In genomic region chr8:46270741-46271140, GRCm38 (mm10) we compare ENCODE assay signal across 21 mouse cellular contexts. TPM values are rescaled to one million over a fixed set of nuclear protein-coding genes. Genes with fewer than 3 reads are reported as not detected.
DNase-seq lines count a peak whose midpoint lies in the region; ATAC-seq and TF ChIP-seq lines count a peak whose summit lies in the region.
"Had no signal": no experiment of that assay in that cellular context is flagged by ENCODE, and none has a peak within 500 bp of the region (broad histone marks: within the 10 kb centered on the region; RNA-seq: fewer than 3 reads in every experiment).

No protein-coding gene starts in this region.

- H3K36me3 ChIP-seq in kidney, embryonic 14.5 days (ENCODE audit: control insufficient read depth, insufficient read depth, low read length): no peaks in the 10 kb centered on the region
- no peaks in the 10 kb centered on the region for H3K36me3 ChIP-seq in heart, embryonic 12.5 days
- no peaks in the 10 kb centered on the region for H3K36me3 ChIP-seq in lung, postnatal 0 days (ENCODE audit: insufficient read depth, low read length)
- H3K36me3 ChIP-seq: limb, embryonic 12.5 days; liver, embryonic 15.5 days; neural tube, embryonic 13.5 days had no signal

- no peak overlapping the region for H3K4me3 ChIP-seq in kidney, embryonic 14.5 days (ENCODE audit: low read length)
- no peak overlapping the region for H3K4me3 ChIP-seq in heart, embryonic 12.5 days
- H3K4me3 ChIP-seq in lung, postnatal 0 days (ENCODE audit: low read depth, low read length): no peak overlapping the region
- H3K4me3 ChIP-seq: left cerebral cortex, adult 2 months; limb, embryonic 12.5 days; liver, embryonic 15.5 days; neural tube, embryonic 13.5 days had no signal

- no peak overlapping the region for H3K9ac ChIP-seq in kidney, embryonic 14.5 days (ENCODE audit: low read depth, low read length)
- H3K9ac ChIP-seq in heart, embryonic 12.5 days: no peak overlapping the region
- H3K9ac ChIP-seq in lung, postnatal 0 days (replicated peaks; ENCODE audit: low read depth): no peak overlapping the region
- H3K9ac ChIP-seq: limb, embryonic 12.5 days; liver, embryonic 15.5 days; neural tube, embryonic 13.5 days had no signal

- intact Hi-C loops in heart, postnatal 36 days (cut with DNase I): no loop called here

- TF ChIP-seq CTCF in lung, postnatal 0 days (IDR thresholded peaks at IDR 0.05): no peak

- H3K9me3 ChIP-seq in kidney, embryonic 14.5 days (ENCODE audit: control insufficient read depth, low read length): no peaks in the 10 kb centered on the region
- no peaks in the 10 kb centered on the region for H3K9me3 ChIP-seq in heart, embryonic 12.5 days (replicated peaks)
- no peaks in the 10 kb centered on the region for H3K9me3 ChIP-seq in lung, postnatal 0 days (ENCODE audit: low read length)
- H3K9me3 ChIP-seq: limb, embryonic 12.5 days; liver, embryonic 15.5 days; neural tube, embryonic 13.5 days had no signal

- TF ChIP-seq EP300 in lung, postnatal 0 days (IDR thresholded peaks at IDR 0.05): no peak

- H3K27me3 ChIP-seq in kidney, embryonic 14.5 days (ENCODE audit: control insufficient read depth, insufficient read depth, low read length): no peaks in the 10 kb centered on the region
- H3K27me3 ChIP-seq in heart, embryonic 12.5 days (replicated peaks): no peaks in the 10 kb centered on the region
- no peaks in the 10 kb centered on the region for H3K27me3 ChIP-seq in lung, postnatal 0 days (replicated peaks; ENCODE audit: insufficient read depth, low read length)
- H3K27me3 ChIP-seq: limb, embryonic 12.5 days; liver, embryonic 15.5 days; neural tube, embryonic 13.5 days had no signal

- H3K4me2 ChIP-seq in kidney, embryonic 14.5 days (replicated peaks; ENCODE audit: low read depth, low read length): no peak overlapping the region
- peak overlapping the region; percentile 34; the same call in 1 of the 2 replicates for H3K4me2 ChIP-seq in heart, embryonic 12.5 days
- no peak overlapping the region for H3K4me2 ChIP-seq in lung, postnatal 0 days (replicated peaks; ENCODE audit: low read depth, low read length)
- H3K4me2 ChIP-seq: limb, embryonic 12.5 days; liver, embryonic 15.5 days; neural tube, embryonic 13.5 days had no signal

- peak; percentile 40 to 64 for DNase-seq in cerebellum, postnatal 25 days
- no peak for DNase-seq in cerebellum, adult 8-10 months
- DNase-seq in kidney, adult 9 months: peak; percentile 7
- peak; percentile 34 to 39 for DNase-seq in heart, postnatal 36 days
- DNase-seq in lung, postnatal 0 days (ENCODE audit: low spot score): no peak
- no peak for DNase-seq in right cerebral cortex, postnatal 36 days (ENCODE audit: low spot score in 2 of 2)
- DNase-seq: lung, postnatal 14 days; thymus, adult 2 months had no signal

- 53% methylated on average over 6 of the region's 6 CpGs for WGBS in kidney, embryonic 14.5 days
- 36% methylated on average over 6 of the region's 6 CpGs for WGBS in heart, embryonic 12.5 days
- WGBS in lung, postnatal 0 days: 44% methylated on average over 6 of the region's 6 CpGs

- H3K4me1 ChIP-seq in kidney, embryonic 14.5 days (ENCODE audit: control insufficient read depth, insufficient read depth, low read length): no peaks in the 10 kb centered on the region
- H3K4me1 ChIP-seq in heart, embryonic 12.5 days (replicated peaks): peaks cover 4% of the 10 kb centered on the region; the same call in 1 of the 2 replicates
- no peaks in the 10 kb centered on the region for H3K4me1 ChIP-seq in lung, postnatal 0 days (ENCODE audit: insufficient read depth, low read depth, low read length)
- H3K4me1 ChIP-seq: limb, embryonic 12.5 days; liver, embryonic 15.5 days had no signal

- ATAC-seq in kidney, embryonic 14.5 days (ENCODE audit: low FRiP score, low TSS enrichment): no peak
- ATAC-seq in heart, embryonic 12.5 days (ENCODE audit: insufficient number of reproducible peaks, low FRiP score): no peak
- no peak for ATAC-seq in lung, postnatal 0 days
- ATAC-seq: hindbrain, embryonic 16.5 days; Patski had no signal

- no peak overlapping the region for H3K27ac ChIP-seq in kidney, embryonic 14.5 days (ENCODE audit: low read depth, low read length)
- H3K27ac ChIP-seq in heart, embryonic 12.5 days (ENCODE audit: poor library complexity, severe bottlenecking): no peak overlapping the region
- H3K27ac ChIP-seq in lung, postnatal 0 days (ENCODE audit: low read length): no peak overlapping the region
- H3K27ac ChIP-seq: left cerebral cortex, adult 2 months; limb, embryonic 12.5 days; liver, embryonic 15.5 days; neural tube, embryonic 13.5 days had no signal

RNA-seq across cellular contexts. Expression of gene Helt, which starts 23.7 kb away (rescaled TPM):
- not detected in 2 replicates for polyA plus RNA-seq in kidney, embryonic 14.5 days (2014; fragmentation: Nextera tagmentation; extraction: Ambion mirVana)
- not detected in 2 replicates for polyA plus RNA-seq in heart, embryonic 12.5 days (2016; fragmentation: Nextera tagmentation; extraction: Ambion mirVana)
- 1 to 10 TPM; 1.4 to 3.9 TPM for total RNA-seq in heart, postnatal 36 days (2021)
- not detected in 2 replicates for polyA plus RNA-seq in lung, postnatal 0 days (2015; fragmentation: Nextera tagmentation; extraction: Ambion mirVana)
- total RNA-seq: left cerebral cortex, adult 2 months; megakaryocyte-erythroid progenitor cell, adult 5-6 weeks had no signal
- polyA plus RNA-seq: gonadal fat pad, adult 2 months; hindbrain, embryonic 16.5 days; large intestine, adult 2 months; limb, embryonic 12.5 days; liver, embryonic 15.5 days; Patski; small intestine, adult 2 months; stomach, embryonic 14.5 days; thymus, adult 2 months had no signal

RNA-seq across cellular contexts. Expression of gene Slc25a4, which starts 59.7 kb away (rescaled TPM):
- 535 and 564 TPM in 2 replicates for polyA plus RNA-seq in kidney, embryonic 14.5 days (2014; fragmentation: Nextera tagmentation; extraction: Ambion mirVana)
- 1,672 and 1,682 TPM in 2 replicates for polyA plus RNA-seq in heart, embryonic 12.5 days (2016; fragmentation: Nextera tagmentation; extraction: Ambion mirVana)
- 1,000 to 10,000 TPM; 5,098 to 5,396 TPM for total RNA-seq in heart, postnatal 36 days (2021)
- polyA plus RNA-seq in lung, postnatal 0 days (2015; fragmentation: Nextera tagmentation; extraction: Ambion mirVana): 292 and 307 TPM in 2 replicates

Comparison
In these comparisons a context has a peak if more than half of its experiments do, and no peak if none do; other contexts are left out.
1. DNase-seq: peak in cerebellum, postnatal 25 days (2 of 2), kidney, adult 9 months (single experiment) and heart, postnatal 36 days (2 of 2); none in cerebellum, adult 8-10 months (single experiment), lung, postnatal 0 days (single experiment) and right cerebral cortex, postnatal 36 days (0 of 2).